Mouse (Mus musculus): Measurements from ENCODE around the gene Slc2a10. TPM values are rescaled to one million over a fixed set of nuclear protein-coding genes. Genes with fewer than 3 reads are reported as not detected.

Slc2a10 gene
- polyA plus RNA-seq (2012; rRNA removed), result 2.3 TPM in 2 replicates

- 7% methylated on average over 31 of the region's 32 CpGs for WGBS
- H3K27ac ChIP-seq (ENCODE audit: insufficient read depth, low read length), result no peak within 1 kb of the TSS
- DNase-seq, result no peak
- TF ChIP-seq CTCF (IDR thresholded peaks at IDR 0.05; ENCODE audit: borderline replicate concordance, insufficient read depth, low read depth, low read length), result no peak
- TF ChIP-seq POLR2A (IDR thresholded peaks at IDR 0.05; ENCODE audit: borderline replicate concordance, insufficient read depth, low read length), result no peak
- H3K4me3 ChIP-seq (replicated peaks; ENCODE audit: insufficient read depth, low read depth, low read length), result peak within 1 kb of the TSS; percentile 7
- H3K4me1 ChIP-seq (ENCODE audit: control insufficient read depth, insufficient read depth, low read length), result no peaks in the 10 kb centered on the region
- peaks cover 4% of the 10 kb centered on the region; the same call in 1 of the 2 replicates for H3K27me3 ChIP-seq (ENCODE audit: control insufficient read depth, insufficient read depth, low read length)
Measured at GRCm38 (mm10) chr2:165503259-165504203, at the start of gene Slc2a10. TSS of gene Slc2a10 (plus strand) at chr2:165503787.

GRCm38 (mm10) chr2:165456710-165457109, 46.9 kb upstream of the Slc2a10 start:
- no peaks in the 10 kb centered on the region for H3K4me1 ChIP-seq (ENCODE audit: control insufficient read depth, insufficient read depth, low read length)
- no peak overlapping the region for H3K27ac ChIP-seq (ENCODE audit: insufficient read depth, low read length)
- H3K4me3 ChIP-seq (replicated peaks; ENCODE audit: insufficient read depth, low read depth, low read length), result no peak overlapping the region
- DNase-seq, result no peak
- H3K27me3 ChIP-seq (ENCODE audit: control insufficient read depth, insufficient read depth, low read length), result no peaks in the 10 kb centered on the region
- TF ChIP-seq POLR2A (IDR thresholded peaks at IDR 0.05; ENCODE audit: borderline replicate concordance, insufficient read depth, low read length) (no peak), CTCF (IDR thresholded peaks at IDR 0.05; ENCODE audit: borderline replicate concordance, insufficient read depth, low read depth, low read length) (no peak)
- 41% methylated on average over 2 of the region's 2 CpGs for WGBS

- TF ChIP-seq POLR2A (IDR thresholded peaks at IDR 0.05; ENCODE audit: borderline replicate concordance, insufficient read depth, low read length) (no peak), CTCF (IDR thresholded peaks at IDR 0.05; ENCODE audit: borderline replicate concordance, insufficient read depth, low read depth, low read length) (no peak)
- no peaks in the 10 kb centered on the region for H3K4me1 ChIP-seq (ENCODE audit: control insufficient read depth, insufficient read depth, low read length)
- 84% methylated on average over 5 of the region's 5 CpGs for WGBS
Measured at GRCm38 (mm10) chr2:165458189-165458588, 45.4 kb upstream of the Slc2a10 start.

DNA sequence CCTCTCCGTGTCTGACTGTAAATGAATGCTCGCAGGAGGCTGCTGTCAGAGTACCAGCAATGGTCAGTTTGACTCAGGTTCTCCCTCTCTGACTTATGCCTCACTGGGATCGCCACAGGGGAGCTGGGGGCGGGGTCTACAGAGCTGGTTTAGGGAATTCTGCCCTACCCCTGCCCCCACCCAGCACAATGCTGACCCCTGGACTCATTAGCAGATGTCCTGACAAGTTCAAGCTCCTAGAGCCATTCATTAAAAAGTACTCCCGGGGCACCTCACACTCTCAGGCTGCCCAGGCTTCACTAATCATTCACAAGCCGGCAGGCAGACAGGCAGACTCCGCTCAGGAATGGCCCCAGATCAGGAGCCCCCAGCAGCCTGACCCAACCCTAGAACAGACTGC, 43.9 kb upstream of the Slc2a10 start:
- Histone ChIP-seq H3K4me3 (replicated peaks; ENCODE audit: insufficient read depth, low read depth, low read length) (no peak overlapping the region), H3K27ac (ENCODE audit: insufficient read depth, low read length) (no peak overlapping the region), H3K4me1 (ENCODE audit: control insufficient read depth, insufficient read depth, low read length) (no peaks in the 10 kb centered on the region), H3K27me3 (ENCODE audit: control insufficient read depth, insufficient read depth, low read length) (no peaks in the 10 kb centered on the region)
- no peak for DNase-seq
- TF ChIP-seq CTCF (IDR thresholded peaks at IDR 0.05; ENCODE audit: borderline replicate concordance, insufficient read depth, low read depth, low read length), result no peak
- no peak for TF ChIP-seq POLR2A (IDR thresholded peaks at IDR 0.05; ENCODE audit: borderline replicate concordance, insufficient read depth, low read length)
- WGBS, result 39% methylated on average over 7 of the region's 7 CpGs

More at GRCm38 (mm10) chr2:165458189-165458588, 45.4 kb upstream of the Slc2a10 start:
- H3K27me3 ChIP-seq (ENCODE audit: control insufficient read depth, insufficient read depth, low read length), result no peaks in the 10 kb centered on the region
- DNase-seq, result no peak
- H3K4me3 ChIP-seq (replicated peaks; ENCODE audit: insufficient read depth, low read depth, low read length), result no peak overlapping the region
- no peak overlapping the region for H3K27ac ChIP-seq (ENCODE audit: insufficient read depth, low read length)

- TF ChIP-seq CTCF (IDR thresholded peaks at IDR 0.05; ENCODE audit: borderline replicate concordance, insufficient read depth, low read depth, low read length) (no peak), POLR2A (IDR thresholded peaks at IDR 0.05; ENCODE audit: borderline replicate concordance, insufficient read depth, low read length) (no peak)
- DNase-seq, result no peak
Measured at GRCm38 (mm10) chr2:165467824-165468452, 35.6 kb upstream of the Slc2a10 start.

GRCm38 (mm10) chr2:165470167-165470566, 33.4 kb upstream of the Slc2a10 start:
- no peaks in the 10 kb centered on the region for H3K4me1 ChIP-seq (ENCODE audit: control insufficient read depth, insufficient read depth, low read length)
- DNase-seq, result no peak
- H3K27ac ChIP-seq (ENCODE audit: insufficient read depth, low read length), result no peak overlapping the region
- 43% methylated on average over 5 of the region's 5 CpGs for WGBS
- H3K4me3 ChIP-seq (replicated peaks; ENCODE audit: insufficient read depth, low read depth, low read length), result no peak overlapping the region
- H3K27me3 ChIP-seq (ENCODE audit: control insufficient read depth, insufficient read depth, low read length), result no peaks in the 10 kb centered on the region
- TF ChIP-seq POLR2A (IDR thresholded peaks at IDR 0.05; ENCODE audit: borderline replicate concordance, insufficient read depth, low read length) (no peak), CTCF (IDR thresholded peaks at IDR 0.05; ENCODE audit: borderline replicate concordance, insufficient read depth, low read depth, low read length) (no peak)

More at GRCm38 (mm10) chr2:165467824-165468452, 35.6 kb upstream of the Slc2a10 start:
- no peaks in the 10 kb centered on the region for H3K4me1 ChIP-seq (ENCODE audit: control insufficient read depth, insufficient read depth, low read length)
- no peak overlapping the region for H3K27ac ChIP-seq (ENCODE audit: insufficient read depth, low read length)
- WGBS, result 30% methylated on average over 15 of the region's 15 CpGs
- H3K27me3 ChIP-seq (ENCODE audit: control insufficient read depth, insufficient read depth, low read length), result no peaks in the 10 kb centered on the region
- H3K4me3 ChIP-seq (replicated peaks; ENCODE audit: insufficient read depth, low read depth, low read length), result no peak overlapping the region

GRCm38 (mm10) chr2:165471943-165472342, 31.6 kb upstream of the Slc2a10 start:
- WGBS, result 72% methylated on average over 11 of the region's 11 CpGs
- TF ChIP-seq CTCF (IDR thresholded peaks at IDR 0.05; ENCODE audit: borderline replicate concordance, insufficient read depth, low read depth, low read length) (no peak), POLR2A (IDR thresholded peaks at IDR 0.05; ENCODE audit: borderline replicate concordance, insufficient read depth, low read length) (no peak)
- H3K4me3 ChIP-seq (replicated peaks; ENCODE audit: insufficient read depth, low read depth, low read length), result no peak overlapping the region
- no peak overlapping the region for H3K27ac ChIP-seq (ENCODE audit: insufficient read depth, low read length)
- no peak for DNase-seq
- H3K4me1 ChIP-seq (ENCODE audit: control insufficient read depth, insufficient read depth, low read length), result no peaks in the 10 kb centered on the region
- H3K27me3 ChIP-seq (ENCODE audit: control insufficient read depth, insufficient read depth, low read length), result no peaks in the 10 kb centered on the region
